ENCODE assay signal across 27 mouse cellular contexts in the genomic region with DNA sequence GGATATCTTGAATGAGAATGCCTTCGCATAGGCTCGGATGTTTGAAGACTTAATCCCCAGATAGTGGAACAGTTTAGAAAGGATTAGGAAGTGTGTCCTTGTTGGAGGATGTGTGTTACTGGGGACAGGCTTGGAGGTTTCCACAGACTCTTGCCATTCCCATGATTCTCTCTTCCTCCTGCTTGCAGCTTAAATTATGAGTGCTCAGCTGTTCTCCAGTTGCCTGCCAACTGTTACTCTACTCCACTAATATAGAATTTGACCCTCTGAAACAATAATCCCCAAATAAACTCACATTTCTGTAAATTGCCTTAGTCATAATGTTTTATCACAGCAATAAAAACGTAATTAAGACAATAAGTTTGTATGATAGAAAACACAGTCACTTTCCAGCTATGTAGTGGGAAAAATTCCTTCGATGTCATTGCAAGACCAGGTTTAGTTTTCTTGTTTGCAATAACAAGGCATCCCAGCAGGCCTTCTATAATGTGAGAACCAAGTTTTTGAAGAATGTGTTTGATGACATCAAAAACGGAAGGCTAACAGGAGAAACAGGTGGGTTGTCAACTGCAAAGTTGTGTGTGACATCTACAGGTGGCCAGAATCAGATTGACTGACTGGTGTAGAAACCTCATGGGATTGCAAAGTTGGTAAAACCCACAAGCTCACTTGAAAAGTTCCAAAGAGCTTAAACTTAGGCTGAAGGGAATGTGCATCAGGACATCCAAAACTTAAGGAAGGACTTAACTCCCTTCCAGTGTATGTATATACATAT.
"Had no signal": no experiment of that assay in that cellular context is flagged by ENCODE, and none has a peak within 500 bp of the region (broad histone marks: within the 10 kb centered on the region; RNA-seq: fewer than 3 reads in every experiment).

No protein-coding gene starts in this region.

- H3K27ac ChIP-seq: gastrocnemius, adult 2 months; heart, embryonic 10.5 days; hindbrain, embryonic 10.5 days; hindbrain, embryonic 12.5 days; hindbrain, embryonic 14.5 days; intestine, embryonic 15.5 days; limb, embryonic 12.5 days; limb, embryonic 15.5 days; liver, embryonic 12.5 days; liver, embryonic 14.5 days had no signal

- DNase-seq: gastrocnemius, adult 2 months; gastrocnemius, postnatal 10 days; gastrocnemius, postnatal 25 days; heart, adult 18-20 months; heart, postnatal 10 days; heart, postnatal 4 days; kidney, adult 18-20 months; kidney, adult 8-10 months; kidney, postnatal 10 days; kidney, postnatal 25 days; kidney, postnatal 4 days; layer of hippocampus, adult 9-11 months; layer of hippocampus, postnatal 36 days; left cerebral cortex, postnatal 4 days had no signal

- H3K27me3 ChIP-seq: heart, embryonic 12.5 days; hindbrain, embryonic 12.5 days; intestine, embryonic 15.5 days; limb, embryonic 12.5 days; limb, embryonic 15.5 days; liver, embryonic 12.5 days had no signal

- H3K4me1 ChIP-seq: heart, embryonic 10.5 days; heart, embryonic 12.5 days; hindbrain, embryonic 10.5 days; hindbrain, embryonic 12.5 days; intestine, embryonic 15.5 days; limb, embryonic 12.5 days; limb, embryonic 15.5 days; liver, embryonic 12.5 days had no signal

- H3K4me3 ChIP-seq: gastrocnemius, adult 2 months; heart, embryonic 10.5 days; heart, embryonic 12.5 days; hindbrain, embryonic 10.5 days; hindbrain, embryonic 12.5 days; intestine, embryonic 15.5 days; limb, embryonic 12.5 days; limb, embryonic 15.5 days; liver, embryonic 12.5 days had no signal

- ATAC-seq: hindbrain, embryonic 16.5 days; inflammation-experienced regulatory T-cells, adult 6 months; intestine, embryonic 15.5 days; intestine, postnatal 0 days; liver, embryonic 12.5 days had no signal

- H3K9ac ChIP-seq: heart, embryonic 12.5 days; hindbrain, embryonic 12.5 days; hindbrain, embryonic 14.5 days; intestine, embryonic 15.5 days; limb, embryonic 12.5 days; limb, embryonic 15.5 days; liver, embryonic 12.5 days; liver, embryonic 14.5 days had no signal

- H3K9me3 ChIP-seq: heart, embryonic 10.5 days; heart, embryonic 12.5 days; hindbrain, embryonic 10.5 days; hindbrain, embryonic 12.5 days; intestine, embryonic 15.5 days; limb, embryonic 12.5 days; limb, embryonic 15.5 days; liver, embryonic 12.5 days had no signal

- H3K4me2 ChIP-seq: heart, embryonic 12.5 days; hindbrain, embryonic 12.5 days; hindbrain, embryonic 14.5 days; intestine, embryonic 15.5 days; limb, embryonic 12.5 days; limb, embryonic 15.5 days; liver, embryonic 12.5 days had no signal

- H3K36me3 ChIP-seq: heart, embryonic 10.5 days; heart, embryonic 12.5 days; hindbrain, embryonic 10.5 days; hindbrain, embryonic 12.5 days; intestine, embryonic 15.5 days; limb, embryonic 12.5 days; limb, embryonic 15.5 days; liver, embryonic 12.5 days had no signal
